Mouse (Mus musculus): ENCODE results near the gene Vti1a.

DNA sequence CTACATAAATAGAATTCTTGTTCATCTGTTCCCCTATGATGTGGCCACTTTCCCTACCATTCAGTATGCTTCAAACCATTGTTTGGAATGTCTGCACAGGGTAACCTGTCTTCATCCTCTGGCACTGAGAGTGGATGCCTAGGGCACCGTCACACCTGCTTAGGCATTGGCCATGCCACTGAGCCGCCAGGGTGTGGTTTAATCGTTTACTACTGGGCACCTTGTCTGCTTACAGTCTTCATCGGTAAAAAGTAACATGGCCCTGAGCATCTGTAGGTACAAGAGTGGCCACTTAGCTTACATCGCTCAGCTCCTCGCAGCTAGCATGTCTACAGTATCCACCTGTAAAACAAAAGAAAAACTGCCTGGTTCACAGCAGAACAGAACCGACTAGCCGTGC lies 264.1 kb downstream of the Vti1a start:
- TF ChIP-seq CTCF (IDR thresholded peaks at IDR 0.05; ENCODE audit: low read depth, low read length) (no peak), POLR2A (IDR thresholded peaks at IDR 0.05; ENCODE audit: insufficient read depth, low read length) (no peak), EP300 (IDR thresholded peaks at IDR 0.05; ENCODE audit: insufficient read depth, low read depth, low read length) (no peak)
